Mouse (Mus musculus) G1E-ER4 (cell line): ENCODE data around the gene Csnk1g1. TPM values are rescaled to one million over a fixed set of nuclear protein-coding genes. Genes with fewer than 3 reads are reported as not detected.

Experiments
- GATA1 ChIP-seq: IDR thresholded peaks from one replicate; pipeline ENCODE4 v1.8.0; 2012; ENCODE audit warnings: low read length, inconsistent platforms
- polyA plus RNA-seq: library from polyadenylated mRNA; stranded (reverse); fragments of >175 nt; gene quantifications from 2 replicates; pipeline ENCODE4 v1.2.3, GENCODE M21; 2012

The Csnk1g1 gene
- polyA plus RNA-seq, 1 experiment: 8.1 TPM

DNA sequence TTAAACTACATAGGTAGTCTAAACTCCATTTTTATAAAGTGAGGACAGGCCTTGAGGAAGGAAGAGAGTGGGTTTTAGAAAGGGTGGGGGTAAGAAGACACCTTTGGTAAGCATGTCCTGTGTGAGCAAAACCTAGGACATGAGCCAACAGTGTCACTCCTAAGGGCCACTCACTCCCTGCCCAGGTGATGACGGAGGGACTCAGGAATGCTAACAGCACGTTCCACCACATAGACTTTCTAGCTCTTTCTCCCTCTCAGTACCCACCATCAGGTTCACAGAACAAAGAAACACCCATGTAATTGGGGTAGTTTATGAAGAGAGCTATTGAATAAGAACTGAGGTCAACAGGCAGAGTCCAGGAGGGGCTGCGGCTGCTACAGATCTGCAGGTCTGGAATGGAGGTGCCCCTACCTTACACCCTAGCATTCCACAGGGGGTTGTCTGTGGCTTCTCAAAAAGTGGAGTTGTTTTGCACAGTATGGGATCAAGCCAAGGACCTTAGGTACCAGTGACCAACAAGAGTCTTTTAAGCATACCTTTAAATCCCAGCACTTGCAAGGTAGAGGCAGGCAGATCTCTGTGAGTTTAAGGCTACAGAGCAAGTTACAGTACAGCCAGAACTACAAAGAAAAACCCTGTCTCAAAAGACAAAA, 172.2 kb downstream of the Csnk1g1 start:
- no peak for TF ChIP-seq GATA1

DNA sequence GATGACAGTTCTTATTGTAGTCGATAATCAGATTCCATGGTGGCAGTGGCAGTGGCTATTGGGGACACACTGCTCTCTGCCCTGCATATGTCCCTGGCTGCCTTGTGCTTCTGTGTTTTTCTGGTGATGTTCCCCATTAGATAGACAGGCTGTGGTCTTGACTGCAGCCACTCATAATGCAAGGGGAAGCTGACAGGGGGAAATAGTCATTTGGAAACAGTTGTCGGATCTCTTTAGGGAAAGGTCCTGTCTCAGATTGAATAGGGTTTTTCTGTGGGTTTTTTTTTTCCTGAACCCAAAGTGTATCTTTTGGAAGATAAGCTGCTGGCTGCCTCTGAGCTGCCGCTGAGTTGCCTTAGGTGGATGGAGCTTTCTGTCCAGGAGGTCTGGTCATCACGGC, 173.3 kb downstream of the Csnk1g1 start:
- TF ChIP-seq GATA1: no peak

DNA sequence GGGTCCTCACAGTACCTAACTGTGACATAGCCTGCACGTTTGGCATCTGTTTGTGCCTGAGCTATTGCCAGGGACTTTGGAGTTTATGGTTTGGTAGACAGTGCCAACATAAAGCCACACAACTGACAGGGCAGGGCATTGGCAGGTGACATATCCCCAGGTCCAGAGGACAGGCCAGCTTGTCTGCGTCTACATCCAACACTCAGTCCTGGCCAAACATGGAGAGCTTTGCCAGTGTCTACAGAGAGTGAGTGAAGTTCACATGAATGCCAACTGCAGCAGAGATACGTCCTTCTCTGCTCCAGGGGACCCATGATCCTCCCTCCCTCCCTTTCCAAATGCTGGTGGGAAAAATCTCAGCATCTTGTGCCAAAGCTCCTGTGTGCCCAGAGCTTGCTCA, 175.4 kb downstream of the Csnk1g1 start:
- TF ChIP-seq GATA1: no peak

DNA sequence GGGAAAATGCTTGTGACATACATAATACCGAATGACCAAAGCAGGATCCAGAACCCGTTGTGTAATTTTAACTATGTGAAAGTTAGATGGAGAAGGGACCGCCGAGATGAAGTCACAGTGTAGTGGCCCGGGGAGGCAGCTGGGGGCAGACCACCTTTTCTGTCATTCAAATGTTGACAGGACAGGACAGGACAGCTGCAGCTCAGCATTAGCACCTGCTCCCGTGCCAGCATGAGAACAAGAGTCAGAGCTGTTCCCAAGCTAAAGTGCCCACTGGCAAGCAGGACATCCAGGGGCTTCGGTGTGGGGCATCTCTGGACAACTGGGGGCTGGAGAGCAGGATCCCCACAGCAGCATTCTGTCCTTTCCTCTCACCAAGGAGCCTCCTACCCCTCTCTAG, 178.3 kb downstream of the Csnk1g1 start:
- no peak for TF ChIP-seq GATA1

DNA sequence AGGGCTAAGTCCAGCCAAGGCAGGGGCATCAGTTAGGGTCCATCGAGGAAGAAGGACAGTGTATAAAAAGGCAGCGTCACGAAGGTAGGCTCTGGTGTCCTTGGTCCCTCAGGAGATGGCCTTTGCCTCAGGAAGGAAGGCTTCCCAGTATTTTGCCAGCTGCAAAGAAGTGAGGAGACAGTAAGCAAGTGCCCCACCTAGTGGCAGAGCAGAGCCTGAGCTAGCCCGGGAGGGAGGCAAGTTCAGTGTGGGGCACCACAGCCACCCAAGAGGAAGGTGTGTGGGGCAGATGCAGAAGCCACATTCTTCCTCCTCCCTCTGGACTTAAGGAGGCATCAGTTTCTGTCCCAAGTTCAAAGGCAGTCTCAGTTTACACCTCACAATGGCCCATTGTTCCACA, 179.7 kb downstream of the Csnk1g1 start:
- TF ChIP-seq GATA1: no peak

DNA sequence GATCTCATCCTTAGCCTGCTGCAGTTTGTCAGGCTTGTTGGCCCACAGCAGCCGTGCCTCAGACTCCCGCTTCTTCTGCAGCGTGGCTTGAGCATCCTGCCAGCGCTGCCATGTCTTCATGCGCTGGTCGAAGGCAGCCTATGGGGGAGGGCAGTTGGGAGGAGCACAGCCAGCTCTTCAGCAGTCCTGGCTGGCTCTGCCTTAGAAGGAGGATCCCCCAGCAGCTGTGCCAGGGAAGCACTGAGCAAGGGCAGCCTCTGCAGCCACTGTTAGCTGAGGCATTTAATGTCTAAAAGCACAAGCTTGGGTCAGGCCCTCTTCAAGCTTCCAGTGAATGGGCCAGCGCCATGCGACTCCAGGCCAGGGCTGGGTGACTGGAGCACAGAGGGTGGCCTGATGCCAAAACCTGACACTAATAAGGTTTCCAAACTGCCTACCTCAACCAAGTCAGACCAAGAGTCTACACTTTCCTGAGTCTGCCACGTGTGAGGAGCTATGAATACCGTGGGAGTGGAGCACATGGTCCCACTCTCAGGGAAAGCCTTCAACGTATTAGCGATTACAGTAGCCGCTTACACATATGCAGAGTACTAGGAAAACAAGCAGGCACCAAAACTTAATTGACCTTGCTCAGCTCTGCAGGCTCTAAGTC, 182.0 kb downstream of the Csnk1g1 start:
- no peak for TF ChIP-seq GATA1

DNA sequence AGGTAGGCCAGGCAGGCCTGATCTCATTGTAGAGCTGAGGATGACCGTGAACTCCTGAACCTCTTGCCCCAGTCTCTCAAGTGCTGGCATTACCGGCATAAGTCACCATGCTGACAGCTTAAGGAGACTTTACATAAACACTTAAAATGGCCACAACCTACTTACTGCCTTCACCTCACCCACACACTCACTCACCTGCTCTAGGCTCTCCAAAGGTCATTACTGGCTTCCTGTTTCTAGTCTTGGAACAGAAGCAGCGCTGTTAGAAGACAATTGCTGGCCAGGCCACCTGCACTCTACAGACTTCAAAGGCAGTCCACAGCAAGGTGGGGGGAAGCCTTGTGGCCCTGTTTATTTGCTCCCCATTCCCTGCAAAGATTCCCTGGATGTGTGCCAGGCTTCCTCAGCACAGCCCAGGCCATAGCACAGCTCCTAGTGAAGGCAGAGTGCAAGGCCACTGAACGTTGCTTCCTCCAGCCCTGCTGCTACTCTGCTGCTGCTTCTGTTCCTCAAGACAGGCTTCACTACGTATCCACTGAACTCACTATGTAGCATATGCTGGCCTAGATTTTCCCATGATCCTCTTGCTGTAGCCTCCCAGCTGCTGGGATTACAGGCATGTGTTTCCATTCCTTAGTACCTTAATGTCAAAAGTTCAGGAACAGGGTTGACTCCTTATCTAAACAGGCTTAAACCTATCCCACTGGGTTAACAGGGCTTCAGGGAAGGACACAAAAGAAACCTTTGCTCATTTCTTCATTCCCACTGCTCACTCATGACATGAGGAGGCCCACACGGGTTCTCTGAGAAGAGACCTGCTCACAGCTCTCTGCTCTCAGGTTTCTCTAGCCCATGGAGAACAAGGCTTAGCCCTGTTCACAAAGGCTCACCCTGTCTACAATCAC, 182.9 kb downstream of the Csnk1g1 start:
- no peak for TF ChIP-seq GATA1

DNA sequence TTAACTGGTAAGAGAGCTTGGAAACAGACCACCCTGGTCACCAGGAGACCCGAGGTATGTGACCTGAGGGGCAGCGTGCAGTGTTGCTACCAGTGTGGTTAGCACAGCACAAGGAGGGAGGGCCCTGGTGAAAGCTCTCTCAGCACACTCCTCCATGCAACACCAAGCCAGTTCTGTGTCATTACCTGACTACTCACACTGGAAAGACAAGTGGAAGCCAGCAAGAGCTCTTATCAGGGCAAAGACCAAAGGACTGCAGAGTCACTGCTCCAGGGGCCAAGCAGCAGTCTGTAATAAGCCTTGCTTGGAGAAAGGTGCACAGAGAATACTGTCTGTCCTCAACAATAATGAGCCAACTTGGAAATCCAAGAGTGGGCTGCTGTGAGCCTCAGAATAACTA, 183.9 kb downstream of the Csnk1g1 start:
- no peak for TF ChIP-seq GATA1

Other genes with a start within 250 kb of the Csnk1g1 start
- gene Oaz2, start 240.9 kb upstream of the Csnk1g1 start, polyA plus RNA-seq: 88.1 and 114 TPM in 2 replicates
- 48.1 and 92.4 TPM in 2 replicates for gene Zfp609, start 81.4 kb upstream of the Csnk1g1 start, polyA plus RNA-seq
- 1.4 and 2.1 TPM in 2 replicates for gene Pclaf, start 18.7 kb upstream of the Csnk1g1 start, polyA plus RNA-seq
- gene Trip4, start 130 bp upstream of the Csnk1g1 start, polyA plus RNA-seq: 1.9 and 3.3 TPM in 2 replicates
- 31.6 and 94.9 TPM in 2 replicates for gene Ppib, start 151.3 kb downstream of the Csnk1g1 start, polyA plus RNA-seq
- 0.02 TPM in 1 of 2 replicates, not detected in the other for gene Snx22, start 160.8 kb downstream of the Csnk1g1 start, polyA plus RNA-seq
- 211 and 311 TPM in 2 replicates for gene Snx1, start 217.7 kb downstream of the Csnk1g1 start, polyA plus RNA-seq
- gene Ciao2a, start 217.7 kb downstream of the Csnk1g1 start, polyA plus RNA-seq: 19.6 and 24.0 TPM in 2 replicates
- gene Dapk2, start 249.3 kb downstream of the Csnk1g1 start, polyA plus RNA-seq: 20.6 and 28.5 TPM in 2 replicates